Mouse (Mus musculus): ENCODE measurements at regions not wholly inside any gene's neighbourhood (a gene's known extent, or its start where the extent isn't known, plus 50 kb on each side); places are given as distances from the start of the nearest gene placed in this dataset.

- Histone ChIP-seq H3K27me3 (ENCODE audit: control insufficient read depth, insufficient read depth, low read length) (no peaks in the 10 kb centered on the region), H3K4me3 (replicated peaks; ENCODE audit: low read length) (no peak overlapping the region), H3K4me1 (replicated peaks; ENCODE audit: control insufficient read depth, insufficient read depth, low read length) (no peaks in the 10 kb centered on the region), H3K27ac (no peak overlapping the region), H3K4me2 (replicated peaks) (no peak overlapping the region), H3K9ac (no peak overlapping the region), H3K9me3 (ENCODE audit: control insufficient read depth, low read length) (no peaks in the 10 kb centered on the region), H3K36me3 (replicated peaks; ENCODE audit: control insufficient read depth, insufficient read depth) (no peaks in the 10 kb centered on the region)
- ATAC-seq (ENCODE audit: low FRiP score), result no peak
- WGBS, result 81% methylated on average over 7 of the region's 7 CpGs
- DNase-seq (ENCODE audit: low spot score), result no peak
These were observed 55.6 kb upstream of the Kctd3 start for GRCm38 (mm10) chr1:189063209-189063608.
